Mouse (Mus musculus) granulocyte monocyte progenitor cell, adult 5-6 weeks (primary cell): ENCODE measurements at regions not wholly inside any gene's neighbourhood (a gene's known extent, or its start where the extent isn't known, plus 50 kb on each side); places are given as distances from the start of the nearest gene placed in this dataset.

Source experiments
- ATAC-seq: replicated peaks from 2 replicates; pipeline ENCODE4 v1.8.0; 2016; ENCODE audit warnings: mild to moderate bottlenecking, moderate TSS enrichment, inconsistent platforms; ENCODE audit not compliant: poor library complexity, severe bottlenecking

DNA sequence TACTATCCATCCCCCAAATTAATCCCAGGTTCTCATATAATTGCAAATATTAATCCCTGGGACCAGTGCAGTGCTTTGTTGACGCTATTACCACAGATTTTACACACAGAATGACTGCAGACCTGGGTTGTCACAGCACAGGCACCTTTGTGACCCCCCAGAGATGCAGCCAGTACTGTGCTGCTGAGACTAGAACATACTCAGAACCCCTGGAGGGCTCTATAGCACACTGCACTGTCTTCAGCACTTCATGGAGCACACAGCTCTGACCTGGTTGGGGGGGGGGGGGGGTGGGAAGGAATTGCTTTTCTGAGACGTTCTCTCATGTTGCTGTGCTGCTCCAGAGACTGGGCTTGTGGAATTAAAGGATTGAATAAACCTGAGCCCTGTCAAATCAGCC, 154.9 kb upstream of the Gm34302 start:
- no peak for ATAC-seq

DNA sequence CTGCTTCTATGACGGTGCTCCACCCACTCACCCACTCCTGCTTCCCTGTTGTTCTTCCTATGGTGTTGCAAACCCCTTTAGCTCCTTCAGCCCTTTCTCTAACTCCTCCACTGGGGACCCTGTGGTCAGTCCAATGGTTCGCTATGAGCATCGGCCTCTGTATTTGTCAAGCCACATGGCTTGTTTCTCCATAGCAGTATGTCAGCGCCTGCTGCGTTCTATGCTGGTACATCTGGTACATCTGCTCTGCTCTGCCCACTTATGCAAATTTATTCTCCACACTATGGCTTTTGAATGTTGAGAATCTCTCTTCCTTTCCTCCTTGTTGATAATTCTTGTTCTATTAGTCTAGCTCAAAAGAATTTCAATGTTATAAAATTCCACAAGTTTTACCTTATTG, 154.2 kb upstream of the Gm34302 start:
- ATAC-seq = no peak

- no peak for ATAC-seq
These were observed 144.0 kb upstream of the Gm34302 start for GRCm38 (mm10) chr3:63627724-63628123.

- ATAC-seq = no peak
These were observed 132.4 kb upstream of the Gm34302 start for GRCm38 (mm10) chr3:63616127-63616526.

GRCm38 (mm10) chr3:63613652-63614051, 130.0 kb upstream of the Gm34302 start:
- ATAC-seq = no peak

DNA sequence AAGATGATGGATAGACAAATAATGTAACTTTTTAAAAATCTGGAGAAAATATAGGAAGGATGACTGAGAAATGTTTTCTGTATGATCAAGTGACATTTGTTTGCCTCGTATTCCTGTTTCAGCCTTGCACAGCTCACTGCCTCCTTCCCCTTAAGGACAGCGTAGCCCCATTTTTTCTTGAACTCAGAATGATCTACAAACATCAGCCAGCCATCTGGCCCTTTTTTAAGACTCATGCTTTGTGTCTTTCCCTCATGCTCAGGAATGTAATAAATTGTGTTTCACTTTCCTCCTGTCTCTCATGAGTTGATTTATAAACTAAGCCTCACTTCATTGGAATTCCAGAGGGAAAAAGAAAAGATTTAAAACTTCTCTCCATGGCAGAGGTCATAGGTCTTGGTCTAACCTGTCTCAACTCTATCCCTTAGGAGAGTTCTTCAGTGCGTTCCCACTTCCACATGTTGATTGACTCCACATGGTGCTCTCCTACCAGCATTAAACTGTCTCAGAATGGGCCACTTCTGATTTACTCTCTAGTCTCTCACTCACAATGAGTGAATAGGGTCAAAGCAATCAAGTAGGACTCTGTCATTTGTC, 129.2 kb upstream of the Gm34302 start:
- ATAC-seq = no peak

DNA sequence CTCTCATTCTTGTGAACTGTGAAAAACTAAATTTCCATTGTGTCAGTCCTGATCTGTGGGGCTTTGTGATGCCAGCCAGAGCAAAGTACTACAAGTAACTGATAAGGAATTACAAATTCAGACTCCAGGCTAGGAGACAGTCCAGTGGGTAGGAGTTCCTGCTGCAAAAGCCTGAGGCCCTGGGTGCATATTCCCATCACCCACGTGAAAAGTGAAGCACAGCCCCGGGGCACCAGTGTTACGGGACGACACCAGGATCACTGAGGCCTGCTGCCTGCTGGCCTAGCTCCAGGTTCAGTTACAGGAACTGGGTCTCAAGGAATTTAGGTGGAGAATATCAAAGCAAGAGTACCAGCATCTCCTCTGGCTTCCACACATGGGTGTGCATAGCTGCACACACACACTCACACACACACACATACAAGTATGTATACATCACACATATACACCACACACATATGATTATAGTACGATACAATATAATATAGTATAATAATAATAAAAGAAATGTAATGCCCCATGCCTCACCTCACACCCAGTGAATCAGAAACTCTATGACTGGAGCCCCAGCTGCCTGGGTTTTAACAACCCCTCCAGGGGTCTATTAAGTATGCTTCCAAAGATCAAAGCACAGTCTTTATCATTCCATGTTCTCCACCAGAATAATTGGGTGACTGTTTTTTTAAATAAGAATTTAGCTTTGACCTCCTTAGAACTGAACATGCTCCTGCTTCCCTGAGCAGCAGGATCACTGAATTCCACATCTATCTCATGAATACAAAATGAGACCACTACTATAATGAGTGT, 126.6 kb upstream of the Gm34302 start:
- ATAC-seq = no peak

- ATAC-seq = no peak
These were observed 125.9 kb upstream of the Gm34302 start for GRCm38 (mm10) chr3:63609454-63610112.

- ATAC-seq = no peak
These were observed 99.3 kb upstream of the Gm34302 start for GRCm38 (mm10) chr3:63582717-63583696.

- ATAC-seq = no peak
These were observed 98.5 kb upstream of the Gm34302 start for GRCm38 (mm10) chr3:63582180-63582579.

GRCm38 (mm10) chr3:63570607-63571353, 87.1 kb upstream of the Gm34302 start:
- ATAC-seq = peak; percentile 81

DNA sequence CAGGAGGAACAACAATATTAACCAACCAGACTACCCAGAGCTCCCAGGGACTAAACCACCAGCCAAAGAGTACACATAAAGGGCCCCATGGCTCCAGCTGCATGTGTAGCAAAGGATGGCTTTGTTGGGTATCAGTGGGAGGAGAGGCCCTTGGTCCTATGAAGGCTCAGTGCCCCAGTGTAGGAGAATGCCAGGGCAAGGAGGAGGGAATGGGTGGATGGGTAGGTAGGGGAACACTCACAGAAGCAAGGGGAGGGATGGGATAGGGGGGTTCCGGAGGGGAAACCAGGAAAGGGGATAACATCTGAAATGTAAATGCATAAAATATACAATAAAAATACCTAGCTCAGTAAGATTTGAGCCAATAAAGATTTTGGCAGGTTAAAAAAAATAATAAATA, 86.4 kb upstream of the Gm34302 start:
- no peak for ATAC-seq

DNA sequence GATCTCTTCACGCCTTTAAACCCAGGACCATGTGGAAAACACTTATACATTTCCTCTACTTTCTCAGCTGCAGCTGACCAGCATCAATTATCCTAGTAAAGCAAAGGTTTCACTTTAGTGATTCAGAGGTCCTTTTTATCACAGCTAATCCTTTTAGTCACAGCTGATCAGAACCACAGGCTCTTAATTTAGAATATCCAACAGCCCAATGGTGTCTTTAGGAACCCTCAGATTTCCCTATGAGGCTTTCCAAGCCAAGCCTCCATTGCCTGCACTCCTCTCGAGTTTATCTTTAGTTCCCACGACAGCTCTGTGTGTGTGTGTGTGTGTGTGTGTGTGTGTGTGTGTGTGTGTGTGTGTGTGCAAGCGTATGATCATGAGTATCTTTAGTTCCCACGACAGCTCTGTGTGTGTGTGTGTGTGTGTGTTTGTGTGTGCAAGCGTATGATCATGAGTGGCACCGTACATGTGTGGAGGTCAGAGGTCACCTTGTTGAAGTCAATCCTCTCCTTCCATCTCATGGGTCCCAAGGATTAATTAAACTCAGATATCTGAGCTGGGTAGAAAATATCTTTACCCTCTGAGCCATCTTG, 85.4 kb upstream of the Gm34302 start:
- ATAC-seq = no peak

- ATAC-seq = no peak
These were observed 84.0 kb upstream of the Gm34302 start for GRCm38 (mm10) chr3:63567726-63568125.

DNA sequence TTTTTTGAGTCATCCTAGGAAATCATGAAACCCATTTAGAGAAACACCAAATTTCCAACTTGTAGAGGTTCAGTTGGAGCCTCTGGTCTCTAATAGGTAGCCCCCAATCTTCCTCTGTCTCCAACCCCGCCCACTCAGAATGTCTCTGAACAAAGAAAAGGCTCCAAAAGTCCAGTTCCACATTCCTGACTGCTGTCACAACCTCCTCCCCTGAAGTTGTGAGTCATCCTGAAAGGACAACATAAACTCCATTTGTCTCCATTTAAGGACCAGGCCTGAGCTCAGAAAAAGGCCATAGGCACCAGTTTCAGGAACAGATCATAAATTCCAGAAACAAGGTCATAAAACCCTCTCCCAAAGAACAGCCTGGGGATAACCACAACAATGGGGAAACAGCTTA, 79.4 kb upstream of the Gm34302 start:
- ATAC-seq = no peak

- no peak for ATAC-seq
These were observed 78.9 kb upstream of the Gm34302 start for GRCm38 (mm10) chr3:63562532-63562931.

DNA sequence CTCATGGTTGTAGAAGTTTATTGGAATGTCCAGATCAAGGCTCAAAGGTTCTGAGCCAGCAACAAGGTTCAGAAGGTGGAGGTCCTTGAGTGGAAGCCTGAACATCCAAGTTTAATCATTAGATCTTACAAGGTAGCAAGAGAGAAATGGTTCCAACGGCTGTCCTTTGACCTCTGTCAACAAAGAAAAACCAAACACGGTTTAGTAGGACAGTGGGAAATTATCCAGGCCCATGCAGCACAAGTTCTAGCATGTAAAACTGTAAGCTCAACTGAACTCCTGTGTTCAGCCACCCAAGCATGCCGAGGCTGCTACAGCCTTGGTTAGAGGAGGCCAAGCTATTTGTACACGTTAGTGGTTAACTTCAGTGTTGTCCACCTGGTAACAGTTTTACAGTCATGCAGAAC, 77.1 kb upstream of the Gm34302 start:
- ATAC-seq = no peak

GRCm38 (mm10) chr3:63556741-63557140, 73.1 kb upstream of the Gm34302 start:
- ATAC-seq = no peak

GRCm38 (mm10) chr3:63554872-63555271, 71.2 kb upstream of the Gm34302 start:
- ATAC-seq = peak; percentile 83
